Mouse (Mus musculus) frontal cortex, postnatal 10 days (tissue): ENCODE results near the gene Ccnd3.

Experiments used
- DNase-seq, 2 experiments: peaks; one replicate each; pipeline ENCODE4 v3.0.0; 2022; ENCODE audit warnings: low spot score in 2 of 2, mixed read lengths in 1 of 2

Ccnd3 gene

DNA sequence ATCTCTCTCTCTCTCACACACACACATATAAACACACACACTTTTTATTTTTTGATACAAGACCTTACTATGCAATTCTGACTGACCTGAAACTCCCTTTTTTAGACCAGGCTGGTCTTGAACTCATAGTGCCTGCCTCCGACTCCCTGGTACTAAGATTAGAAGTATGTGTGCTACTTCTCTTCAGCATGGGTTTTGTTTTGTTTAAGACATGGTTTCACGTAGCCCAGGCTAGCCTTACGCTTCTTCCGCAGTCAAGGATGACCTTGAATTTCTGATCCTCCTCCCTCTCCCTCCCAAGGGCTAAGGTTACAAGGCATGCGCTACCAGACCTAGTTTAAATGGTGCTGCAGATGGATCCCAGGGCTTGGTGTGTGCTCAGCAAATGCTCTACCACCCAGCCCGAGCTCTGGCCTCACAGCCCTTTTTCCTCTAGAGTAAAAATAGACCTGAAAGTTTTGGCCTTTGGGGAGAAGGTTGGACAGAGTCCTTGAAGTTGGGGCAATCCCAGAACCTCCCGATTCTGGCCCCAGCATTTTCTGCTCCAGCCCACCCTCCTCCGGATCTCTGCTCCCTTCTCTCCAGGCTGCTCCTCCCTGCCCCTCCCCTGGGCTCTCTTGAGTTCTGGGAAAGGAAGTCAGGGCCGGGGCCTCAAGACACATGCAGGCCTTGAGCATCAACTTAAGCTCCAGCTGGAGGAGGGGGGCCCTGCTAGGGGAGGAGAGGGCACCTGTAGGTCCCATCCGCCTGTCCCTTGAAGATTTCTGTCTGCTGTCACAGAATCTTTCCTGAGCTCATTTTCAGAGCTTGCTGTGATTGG lies 8.3 kb downstream of the Ccnd3 start:
- DNase-seq = no peak

DNA sequence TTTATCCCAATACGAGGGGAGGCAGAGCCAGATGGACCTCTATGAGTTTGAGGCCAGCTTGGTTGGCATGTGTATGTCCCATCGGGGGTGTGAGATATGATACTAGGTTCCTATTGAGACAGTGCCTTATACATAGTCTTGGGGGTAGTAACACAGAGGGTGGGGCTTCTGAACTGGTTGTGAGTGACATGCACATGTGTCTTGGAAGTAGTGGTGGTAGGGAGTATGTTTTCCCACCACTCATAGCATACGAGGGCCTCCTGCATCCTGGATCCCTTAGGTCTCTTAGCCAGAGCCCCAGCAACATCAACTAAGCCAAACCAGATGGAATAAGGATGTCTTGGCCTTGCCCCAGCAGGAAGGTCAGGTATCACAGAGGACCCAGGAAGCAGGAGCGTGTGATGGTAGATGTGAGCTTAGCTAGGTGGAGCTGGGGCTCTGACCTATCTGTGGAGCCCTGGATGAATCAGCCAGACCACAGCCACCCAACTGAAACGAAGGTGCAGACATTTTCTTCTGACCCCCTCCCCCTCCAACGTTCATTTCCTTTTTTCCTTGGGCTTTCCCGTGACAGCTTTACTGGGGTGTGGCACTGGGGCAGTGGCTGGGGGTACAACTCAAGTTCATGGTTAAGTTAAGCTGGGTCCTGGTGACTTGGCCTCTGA lies 10.5 kb downstream of the Ccnd3 start:
- DNase-seq = no peak

DNA sequence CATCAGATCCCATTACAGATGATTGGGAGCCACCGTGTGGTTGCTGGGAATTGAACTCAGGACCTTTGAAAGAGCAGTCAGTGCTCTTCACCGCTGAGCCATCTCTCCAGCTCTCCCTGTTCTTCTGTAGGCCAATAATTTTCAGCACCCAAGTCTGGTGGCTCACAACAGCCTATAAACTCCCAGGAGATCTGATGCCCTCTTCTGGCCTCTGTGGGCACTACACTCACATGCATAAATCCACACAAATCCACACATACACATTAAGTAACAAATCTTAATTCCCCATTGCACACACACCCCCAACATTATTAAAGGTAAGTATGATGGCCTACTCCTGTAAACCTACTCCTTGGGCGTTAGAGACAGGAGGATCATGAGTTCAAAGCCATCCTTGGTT lies 11.4 kb downstream of the Ccnd3 start:
- no peak for DNase-seq

DNA sequence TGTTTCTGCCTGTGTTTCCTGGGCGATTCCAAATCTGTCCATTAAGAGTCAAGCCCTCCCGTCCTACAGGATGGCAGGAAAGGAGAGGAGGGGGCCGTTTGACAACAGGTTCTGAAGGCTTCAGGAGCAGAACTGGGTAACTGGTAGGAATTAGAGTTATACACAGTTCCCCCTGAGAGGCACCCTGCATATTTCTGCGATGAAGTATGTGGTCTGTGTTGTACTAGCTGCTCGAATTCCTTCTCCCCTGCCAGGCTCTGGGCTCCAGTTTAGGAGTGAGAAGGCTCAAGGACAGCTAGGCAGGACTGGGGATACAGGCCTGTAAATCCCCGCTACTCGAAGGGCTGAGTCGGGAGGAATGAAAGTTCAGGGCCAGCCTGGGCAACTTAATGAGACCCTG lies 13.4 kb downstream of the Ccnd3 start:
- DNase-seq = no peak

DNA sequence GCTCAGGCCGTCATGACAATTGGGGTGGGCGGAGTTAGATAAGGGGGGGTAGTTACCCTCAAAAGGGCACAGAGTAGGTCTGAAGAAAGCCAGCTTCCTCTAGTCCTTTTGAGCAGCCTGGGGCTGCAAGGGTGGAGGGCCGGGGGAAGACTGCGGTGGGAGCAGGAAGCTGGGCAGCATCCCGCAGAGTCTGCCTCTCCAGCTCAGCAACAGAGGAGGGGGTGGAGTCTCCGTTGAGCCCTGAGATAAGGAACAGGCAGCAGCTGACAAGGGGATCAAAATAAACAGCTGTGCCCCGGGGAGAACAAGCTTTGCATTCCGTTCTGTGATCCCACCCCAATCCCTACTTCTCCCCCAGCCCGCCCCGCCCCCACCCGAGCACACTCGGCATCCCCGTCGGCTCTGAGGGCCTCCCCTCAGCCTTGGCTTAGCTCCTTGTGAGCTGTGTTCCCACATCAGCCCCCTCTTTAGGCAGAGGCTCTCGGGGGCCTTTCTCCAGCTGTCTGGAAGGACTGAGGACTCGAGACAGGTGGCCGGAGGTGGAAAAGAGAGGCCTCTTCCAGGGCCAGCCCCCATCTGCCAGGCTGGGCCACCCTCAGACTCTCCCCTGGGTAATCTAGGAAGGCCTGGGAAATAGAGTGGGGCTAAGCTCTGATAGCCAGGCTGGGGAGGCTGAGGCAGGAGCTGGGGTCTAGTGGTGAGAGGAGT lies 16.9 kb downstream of the Ccnd3 start:
- DNase-seq = peak; percentile 59 to 67

DNA sequence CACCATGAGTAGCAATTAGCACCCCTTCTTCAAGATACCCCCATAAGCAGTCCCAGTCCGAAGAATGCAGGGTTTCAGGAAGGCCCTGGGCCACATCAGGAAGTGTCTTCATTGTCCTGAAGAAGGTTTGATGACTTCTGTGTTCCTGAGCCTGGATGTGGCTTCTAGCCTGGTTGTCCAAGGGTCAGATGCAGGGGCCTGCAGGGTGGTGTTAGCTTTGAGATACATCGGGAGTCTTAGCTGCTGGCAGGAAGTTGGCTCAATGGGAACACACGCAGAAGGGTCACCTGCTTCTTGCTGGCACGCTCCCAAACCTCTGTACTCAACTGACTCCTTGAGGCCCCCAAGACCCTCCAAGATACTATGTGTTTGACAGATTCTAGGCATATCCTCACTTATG lies 17.7 kb downstream of the Ccnd3 start:
- DNase-seq = no peak

DNA sequence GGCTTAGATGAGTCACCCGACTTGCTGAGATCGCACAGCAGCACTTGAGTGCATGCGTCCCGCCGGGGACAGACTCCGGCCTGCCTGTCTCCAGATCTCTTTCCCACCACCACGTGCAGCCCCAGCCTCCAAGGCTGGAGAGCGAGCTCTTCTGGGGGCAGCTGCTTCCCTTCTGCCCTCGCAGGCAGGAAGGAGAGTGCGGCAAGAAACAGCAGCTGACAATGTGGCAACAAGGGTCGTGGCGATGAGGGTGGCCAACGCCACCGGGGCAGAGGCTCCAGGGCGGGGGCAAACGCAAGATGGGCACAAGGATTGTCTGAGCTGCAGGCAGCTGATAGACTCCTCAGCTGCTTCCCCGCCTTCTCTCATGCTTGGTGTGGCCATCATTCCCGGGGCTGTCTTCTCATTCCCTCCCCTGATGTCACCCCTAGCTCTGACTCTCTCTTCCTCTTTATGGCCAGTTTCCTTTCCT lies 18.4 kb downstream of the Ccnd3 start:
- no peak for DNase-seq

DNA sequence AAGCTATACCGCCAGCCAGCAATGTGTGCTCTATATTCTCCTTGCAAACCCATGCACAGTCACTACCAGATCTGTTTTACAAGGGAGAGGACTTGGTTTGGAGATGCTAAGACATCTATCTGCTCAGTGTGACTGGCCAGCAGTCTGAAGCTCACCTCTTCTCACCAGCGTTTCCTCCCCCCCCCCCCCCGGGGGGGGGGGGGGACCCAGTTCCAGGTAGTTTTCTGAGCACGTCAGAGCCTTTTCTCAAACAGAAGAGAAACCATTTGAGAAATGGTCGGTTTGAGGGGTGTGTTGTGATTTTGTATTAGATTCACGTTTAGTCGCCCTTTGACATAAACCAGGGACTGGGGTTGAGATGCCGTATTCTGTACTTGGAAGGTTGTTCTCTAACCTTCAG lies 19.2 kb downstream of the Ccnd3 start:
- no peak for DNase-seq

DNA sequence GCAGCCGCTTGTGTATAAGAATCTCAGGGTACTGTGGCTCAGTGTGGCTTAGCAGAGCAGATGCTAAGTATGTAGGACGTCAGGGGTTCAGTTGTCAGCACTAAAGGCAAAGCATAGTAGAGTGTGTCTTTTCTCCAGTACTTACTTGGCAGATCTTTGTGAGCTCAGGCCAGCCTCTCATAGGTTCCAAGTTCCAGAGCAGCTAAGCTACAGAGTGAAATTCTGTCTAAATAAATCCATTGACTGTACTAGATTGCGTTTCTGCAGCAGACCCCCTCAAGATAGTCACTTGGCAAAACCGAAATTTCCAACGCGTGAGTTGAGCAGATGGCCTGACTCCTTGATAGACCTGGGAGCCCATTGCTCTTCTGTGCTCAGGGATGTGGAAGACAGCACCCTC lies 20.1 kb downstream of the Ccnd3 start:
- DNase-seq = no peak

DNA sequence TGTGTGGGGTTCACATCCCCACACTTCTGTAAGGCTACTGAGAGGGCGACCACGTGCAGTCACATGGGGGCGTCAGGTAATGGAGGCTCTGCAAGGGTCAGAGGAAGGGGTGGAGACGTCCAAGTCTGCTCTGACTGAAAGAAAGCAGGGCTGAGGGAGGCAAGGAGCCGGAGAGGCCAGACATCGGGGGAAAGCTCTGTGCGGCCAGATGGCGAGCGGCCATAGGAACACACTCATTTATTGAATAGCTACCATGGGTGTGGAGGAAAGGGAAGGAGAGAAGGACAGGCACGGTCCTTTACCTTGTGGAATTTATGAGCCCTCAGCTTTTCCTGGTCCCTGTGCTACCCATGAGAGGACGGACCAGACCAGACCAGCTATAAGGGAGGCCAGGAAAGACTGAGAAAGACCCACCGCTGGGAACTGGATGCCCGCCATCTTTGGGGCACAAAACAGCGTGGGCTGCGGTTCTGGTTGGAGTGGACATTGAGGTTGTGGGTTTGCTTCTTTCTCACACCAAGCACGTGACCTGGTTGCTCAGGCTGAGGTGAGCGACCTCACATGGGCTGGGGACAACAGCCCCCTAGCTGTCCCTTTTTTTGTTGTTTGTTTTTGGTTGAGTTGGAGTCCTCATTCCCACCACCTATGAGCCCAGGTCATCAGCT lies 22.1 kb downstream of the Ccnd3 start:
- no peak for DNase-seq

DNA sequence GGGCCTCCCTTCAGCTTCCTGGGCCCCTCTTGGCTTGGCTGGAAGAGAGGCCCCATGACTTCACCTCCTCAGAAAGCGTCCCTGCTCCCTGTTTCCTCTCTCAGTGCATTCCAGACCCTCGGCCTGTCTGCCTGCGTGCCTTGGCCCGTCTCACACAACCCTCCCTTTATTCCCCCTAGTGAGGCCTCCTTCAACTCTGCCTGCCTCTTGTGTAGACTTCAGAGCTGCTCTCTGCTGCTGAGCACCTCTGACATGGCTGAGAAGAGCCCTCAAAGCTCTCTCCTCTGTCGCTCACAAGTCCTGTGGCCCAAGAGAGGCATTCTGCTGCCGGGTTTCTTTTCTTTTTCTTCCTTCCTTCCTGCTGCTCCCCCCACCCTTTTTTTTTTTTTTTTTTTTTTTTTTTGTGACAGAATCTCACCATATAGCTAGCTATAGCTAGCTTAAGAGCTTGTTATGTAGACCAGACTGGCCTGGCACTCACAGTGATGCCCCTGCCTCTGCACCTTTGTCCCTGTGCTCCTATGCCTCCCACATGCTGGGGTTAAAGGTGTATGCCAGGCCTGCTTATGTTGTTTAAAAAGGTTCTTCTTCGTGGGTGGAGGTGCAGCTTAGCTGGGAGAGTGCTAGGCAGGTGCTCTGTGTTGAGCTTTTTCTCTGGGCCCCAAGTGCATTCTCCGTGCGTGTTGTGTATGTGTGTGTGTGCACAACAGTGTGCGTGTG lies 22.9 kb downstream of the Ccnd3 start:
- DNase-seq = no peak

DNA sequence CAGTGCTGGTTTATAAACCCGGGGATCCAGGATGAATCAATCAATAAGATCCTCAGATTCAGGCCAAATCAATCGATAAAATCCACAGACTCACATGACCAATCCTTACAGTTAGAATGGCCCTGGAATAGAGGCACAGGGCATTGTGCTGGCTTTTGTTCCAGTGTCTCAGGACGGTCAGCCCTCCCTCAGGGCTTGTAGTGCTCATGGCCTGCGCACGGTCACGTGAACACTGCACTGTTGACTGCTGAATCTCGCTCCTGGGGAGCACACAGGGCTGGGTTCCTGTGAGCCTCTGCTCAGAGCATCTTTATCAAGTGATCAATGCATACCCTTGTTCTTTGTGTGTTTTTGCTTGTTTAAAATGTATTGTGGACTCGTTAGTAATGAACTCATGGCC lies 24.1 kb downstream of the Ccnd3 start:
- DNase-seq = no peak

DNA sequence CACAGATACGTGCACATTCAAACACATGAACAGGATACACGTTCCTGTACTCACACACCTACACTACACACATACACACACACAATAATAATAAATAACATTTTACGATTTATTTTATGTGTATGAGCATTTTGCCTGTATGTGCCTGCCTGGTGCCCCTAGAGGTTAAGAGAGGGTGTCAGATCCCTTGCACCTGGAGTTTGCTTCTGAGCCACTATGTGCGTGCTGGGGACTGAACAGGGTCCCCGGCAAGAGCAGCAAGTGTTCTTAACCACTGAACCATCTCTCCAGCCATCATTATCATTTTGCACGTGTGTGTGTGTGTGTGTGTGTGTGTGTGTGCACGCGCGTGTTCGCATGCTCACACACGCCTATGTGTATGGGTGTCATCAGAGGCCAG lies 24.7 kb downstream of the Ccnd3 start:
- DNase-seq = no peak

DNA sequence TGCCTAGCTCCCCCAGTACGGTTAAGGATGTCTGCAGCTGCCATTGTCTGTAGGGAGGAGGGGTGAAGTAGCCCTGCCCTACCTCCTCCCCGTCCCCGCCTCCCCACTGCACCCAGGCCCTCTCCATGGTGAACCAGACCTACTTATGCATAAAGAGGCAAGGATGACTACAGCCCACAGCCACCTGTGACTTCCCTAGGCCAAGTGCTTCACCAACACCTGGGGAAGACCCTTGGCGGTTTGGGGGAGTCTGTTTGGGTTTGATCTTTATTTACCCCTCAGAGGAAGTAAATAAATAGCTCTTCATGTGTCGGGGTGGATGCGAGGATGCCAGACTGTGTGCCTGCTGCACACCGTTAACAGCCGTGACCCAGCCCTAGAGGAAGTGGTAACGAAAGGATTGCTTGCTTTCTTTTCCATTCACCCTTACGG lies 26.6 kb downstream of the Ccnd3 start:
- no peak for DNase-seq

DNA sequence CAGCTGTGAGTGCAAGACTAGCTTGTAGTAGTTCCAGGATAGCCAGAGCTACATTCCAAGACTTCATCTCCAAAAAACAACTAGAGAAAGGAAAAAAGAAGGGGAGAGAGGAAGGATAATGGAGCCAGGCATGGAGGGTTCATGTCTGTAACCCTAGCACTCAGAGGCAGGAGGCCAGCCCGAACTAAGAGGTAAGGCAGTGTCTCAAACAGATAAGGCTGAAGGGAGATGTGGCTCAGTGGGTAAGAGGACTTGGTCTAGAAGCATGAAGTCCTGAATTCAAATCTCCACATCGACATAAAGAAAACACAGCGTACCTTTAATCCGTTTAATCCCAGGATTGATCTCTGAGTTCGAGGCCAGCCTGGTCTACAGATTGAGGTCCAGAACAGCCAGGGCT lies 27.5 kb downstream of the Ccnd3 start:
- no peak for DNase-seq

DNA sequence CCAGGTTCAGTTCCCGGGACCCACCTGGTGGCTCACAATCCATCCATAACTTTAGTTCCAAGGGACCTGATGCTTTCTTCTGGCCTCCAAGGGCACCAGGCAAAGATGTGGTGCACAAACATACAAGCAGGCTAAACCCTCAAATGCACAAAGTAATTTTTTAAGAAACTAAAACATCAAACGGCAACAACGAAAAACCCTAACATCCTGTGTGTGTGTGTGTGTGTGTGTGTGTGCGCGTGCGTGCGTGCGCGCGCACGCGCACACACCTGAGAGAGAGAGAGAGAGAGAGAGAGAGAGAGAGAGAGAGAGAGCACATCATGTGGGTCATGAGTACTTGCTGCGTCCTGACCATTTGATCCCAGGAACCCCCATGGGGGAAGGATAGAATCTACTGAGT lies 28.8 kb downstream of the Ccnd3 start:
- no peak for DNase-seq

DNA sequence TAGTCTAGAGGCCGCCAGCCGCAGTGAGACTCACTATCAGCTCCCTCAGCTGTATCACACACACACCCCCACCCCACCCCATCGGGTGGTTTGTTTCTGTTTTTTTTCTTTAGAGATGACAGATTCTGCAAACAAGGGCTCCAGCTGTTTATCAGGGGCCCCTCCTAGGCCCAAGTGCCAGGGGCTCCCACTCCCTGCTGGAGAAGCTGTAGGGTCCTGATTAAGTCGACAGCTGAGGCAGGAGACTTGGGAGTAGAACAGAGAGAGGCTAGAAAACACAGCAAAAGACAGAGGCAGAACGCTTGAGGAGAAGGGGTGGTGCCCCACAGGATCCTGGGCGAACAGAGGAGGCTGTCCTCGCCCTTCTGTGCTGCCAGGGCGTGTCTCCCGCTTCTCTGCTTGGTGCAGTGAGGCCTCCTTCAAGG lies 31.0 kb downstream of the Ccnd3 start:
- DNase-seq = no peak

DNA sequence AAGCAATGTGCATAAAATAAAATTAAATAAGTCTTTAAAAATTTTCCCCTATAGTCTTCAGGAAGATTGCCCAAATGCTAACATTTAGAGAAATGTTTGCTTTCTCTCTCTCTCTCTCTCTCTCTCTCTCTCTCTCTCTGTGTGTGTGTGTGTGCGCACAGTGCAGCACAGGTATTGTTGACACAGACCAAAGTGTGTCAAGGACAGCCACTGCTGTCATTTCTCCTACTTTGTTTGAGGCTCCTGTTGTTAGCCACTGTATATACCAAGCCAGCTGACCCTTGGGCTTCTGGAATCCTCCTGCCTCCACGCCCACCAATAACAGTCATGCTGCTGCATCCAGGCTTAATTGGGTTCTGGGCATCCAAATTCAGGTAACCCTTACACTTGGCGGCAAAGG lies 33.2 kb downstream of the Ccnd3 start:
- no peak for DNase-seq

DNA sequence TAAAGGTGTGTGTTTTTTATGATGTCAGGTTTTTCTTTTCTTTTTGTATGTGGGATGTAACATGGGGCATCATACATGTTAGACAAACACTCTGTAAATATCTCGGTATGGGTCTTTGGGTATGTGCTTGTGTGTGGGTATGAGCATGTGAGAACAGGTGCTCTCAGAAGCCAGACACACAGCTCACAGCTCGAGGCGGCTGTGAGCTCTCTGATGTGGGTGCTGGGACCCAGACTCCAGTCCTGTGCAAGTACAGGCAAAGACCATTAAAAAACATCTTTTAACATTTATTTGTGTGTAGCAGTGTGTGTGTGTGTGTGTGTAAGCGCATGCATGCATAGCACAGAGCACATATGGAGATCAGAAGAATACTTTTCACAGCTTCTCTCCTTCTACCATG lies 34.3 kb downstream of the Ccnd3 start:
- DNase-seq = no peak

DNA sequence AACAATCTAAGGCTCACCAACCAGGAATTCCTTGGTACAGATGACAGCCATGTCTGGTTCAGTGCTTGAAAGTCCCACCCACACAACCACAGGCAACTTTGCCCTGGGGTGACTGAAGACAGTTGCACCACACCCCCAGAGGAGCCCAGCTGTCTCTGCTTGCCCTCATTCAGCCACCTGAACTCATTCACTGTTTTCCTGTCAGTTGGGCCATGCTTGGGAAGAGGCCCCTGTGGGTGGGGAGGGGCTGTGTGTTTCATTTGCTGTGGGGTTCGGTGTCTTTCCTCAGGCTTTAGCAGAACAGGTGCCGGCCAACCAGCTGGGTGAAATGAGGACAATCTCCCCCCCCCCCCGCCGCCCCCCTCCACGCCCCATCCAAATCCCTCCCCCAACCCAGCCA lies 37.2 kb downstream of the Ccnd3 start:
- no peak for DNase-seq

DNA sequence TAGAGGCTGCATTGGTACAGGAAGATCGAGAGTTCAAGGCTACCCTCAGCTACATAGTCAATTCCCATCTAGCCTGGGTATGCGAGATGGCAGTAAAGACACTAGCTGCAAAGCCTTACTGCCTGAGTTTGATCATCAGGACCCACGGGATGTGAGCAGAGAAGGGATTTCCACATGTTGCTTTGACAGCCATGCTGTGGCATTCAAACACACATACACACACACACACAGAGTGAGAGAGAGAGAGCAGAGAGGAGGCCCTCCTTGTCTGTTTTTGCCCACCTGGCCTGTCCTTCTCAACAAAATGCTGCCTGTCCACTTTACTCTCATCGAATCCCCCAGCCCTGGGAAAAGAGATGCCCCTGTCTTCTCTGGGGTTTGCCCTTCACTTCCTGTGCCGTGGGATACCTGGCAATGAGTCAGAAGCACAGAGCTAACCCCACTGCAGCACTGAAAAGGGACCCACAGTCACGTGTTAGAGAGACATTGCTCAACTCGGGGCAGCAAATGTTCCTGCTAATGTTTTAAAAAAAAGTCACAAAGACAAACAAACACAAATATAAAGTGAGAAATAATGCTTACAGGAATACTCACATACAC lies 38.3 kb downstream of the Ccnd3 start:
- no peak for DNase-seq
